Mouse (Mus musculus): Measurements from ENCODE around the gene Gm10134. TPM values are rescaled to one million over a fixed set of nuclear protein-coding genes. Genes with fewer than 3 reads are reported as not detected.
"Not testable (repeated sequence)": the region's sequence is repeated elsewhere in the genome, so short reads cannot be mapped to it uniquely, and the experiment has no call there.

The Gm10134 gene
- polyA plus RNA-seq, 1 experiment from 2014 or later = 2.6 TPM

DNA sequence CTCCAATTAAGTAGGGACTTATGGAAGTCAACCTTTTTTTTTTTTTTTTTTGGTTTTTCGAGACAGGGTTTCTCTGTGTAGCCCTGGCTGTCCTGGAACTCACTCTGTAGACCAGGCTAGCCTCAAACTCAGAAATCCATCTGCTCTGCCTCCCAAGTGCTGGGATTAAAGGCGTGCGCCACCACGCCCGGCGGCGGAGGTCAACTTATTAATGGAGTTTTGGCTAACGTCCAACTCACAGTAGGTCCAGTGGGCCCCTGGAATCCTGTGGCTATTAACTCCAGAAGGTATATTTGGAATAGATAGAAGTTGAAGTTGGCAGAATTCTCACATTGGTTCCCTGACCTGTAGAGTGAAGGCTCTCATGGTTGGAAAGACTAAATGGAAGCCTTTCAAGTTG lies 33.9 kb upstream of the Gm10134 start:
- H3K27ac ChIP-seq (ENCODE audit: low read depth, low read length); H3K9ac ChIP-seq (ENCODE audit: low read depth, low read length); H3K9me3 ChIP-seq (ENCODE audit: control insufficient read depth, low read length); ATAC-seq; H3K4me1 ChIP-seq (ENCODE audit: control insufficient read depth, insufficient read depth, low read depth, low read length); H3K27me3 ChIP-seq (replicated peaks; ENCODE audit: control insufficient read depth, insufficient read depth, low read length); H3K4me2 ChIP-seq (ENCODE audit: low read length); H3K4me3 ChIP-seq (ENCODE audit: low read length): not testable (repeated sequence)
- H3K36me3 ChIP-seq (ENCODE audit: control insufficient read depth, insufficient read depth, low read length) = peaks cover 29% of the 10 kb centered on the region
- WGBS = 96% methylated on average over 8 of the region's 8 CpGs

DNA sequence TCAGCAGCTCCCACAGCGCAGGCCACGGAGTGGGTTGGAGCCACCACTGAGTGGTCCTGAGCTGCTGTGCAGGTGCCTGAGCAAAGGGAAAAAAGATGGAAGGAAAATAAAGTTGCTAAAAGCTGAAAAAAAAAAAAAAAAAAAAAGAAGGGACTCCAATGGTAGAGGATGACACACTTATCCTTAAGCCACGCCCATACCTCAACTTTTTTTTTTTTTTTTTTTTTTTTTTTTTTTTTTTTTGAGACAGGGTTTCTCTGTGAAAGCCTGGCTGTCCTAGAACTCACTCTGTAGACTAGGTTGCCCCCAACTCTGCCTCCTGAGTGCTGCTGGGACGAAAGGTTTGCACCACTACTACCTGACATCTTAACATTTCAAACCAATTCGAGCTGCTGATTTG lies 27.9 kb upstream of the Gm10134 start:
- H3K36me3 ChIP-seq (ENCODE audit: control insufficient read depth, insufficient read depth, low read length); ATAC-seq; H3K9ac ChIP-seq (ENCODE audit: low read depth, low read length); H3K4me2 ChIP-seq (ENCODE audit: low read length); H3K4me3 ChIP-seq (ENCODE audit: low read length); H3K9me3 ChIP-seq (ENCODE audit: control insufficient read depth, low read length); H3K4me1 ChIP-seq (ENCODE audit: control insufficient read depth, insufficient read depth, low read depth, low read length); H3K27me3 ChIP-seq (replicated peaks; ENCODE audit: control insufficient read depth, insufficient read depth, low read length); H3K27ac ChIP-seq (ENCODE audit: low read depth, low read length): not testable (repeated sequence)
- 91% methylated on average over 5 of the region's 5 CpGs for WGBS

DNA sequence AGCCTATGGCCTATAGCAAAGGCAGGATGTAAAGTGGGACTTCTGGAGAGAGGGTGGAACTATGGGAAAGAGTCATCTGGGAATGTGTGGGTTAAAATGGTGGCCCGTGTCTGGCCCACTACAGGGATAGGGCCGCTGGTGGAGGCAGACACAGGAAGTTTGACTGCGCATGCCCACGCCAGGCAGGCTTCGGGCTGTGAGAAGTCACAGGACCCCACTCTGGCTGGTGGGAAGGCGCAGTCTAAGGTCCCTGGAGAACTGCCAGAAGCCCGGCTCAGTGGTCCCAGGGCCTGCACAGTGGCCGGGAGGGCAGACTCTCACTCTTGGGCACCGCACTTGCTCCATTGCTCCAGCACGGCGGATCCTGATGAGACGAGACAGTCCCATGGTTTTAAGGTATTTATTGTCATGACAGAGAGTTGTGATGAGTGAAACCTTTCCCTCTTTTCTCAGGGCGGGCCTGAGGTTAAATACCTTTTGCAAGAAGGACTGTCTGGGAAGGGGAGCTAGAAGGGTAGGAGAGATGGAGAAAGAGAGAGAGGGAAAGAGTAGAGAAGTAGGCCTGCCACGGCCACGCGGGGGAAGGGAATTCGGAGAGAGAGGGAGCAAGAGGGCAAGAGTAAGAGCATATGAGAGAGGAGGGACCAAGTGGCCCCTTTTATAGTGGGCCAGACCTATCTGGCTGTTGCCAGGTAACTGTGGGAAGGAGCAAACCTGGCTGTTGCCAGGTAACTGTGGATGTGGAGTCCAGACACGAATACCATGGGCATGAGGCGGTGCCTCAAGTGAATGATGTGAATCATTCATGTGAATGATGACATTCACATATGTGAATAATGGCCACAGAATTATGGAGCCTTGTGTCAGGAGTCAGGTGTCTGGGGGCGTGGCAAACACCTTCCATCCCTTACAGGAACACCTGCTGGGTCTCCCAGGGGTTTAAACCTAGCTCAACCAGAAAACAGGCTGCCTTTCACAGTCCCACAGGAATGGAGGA lies 26.4 kb upstream of the Gm10134 start:
- Histone ChIP-seq H3K4me3 (ENCODE audit: low read length) (no peak overlapping the region), H3K27ac (ENCODE audit: low read depth, low read length) (no peak overlapping the region), H3K4me2 (ENCODE audit: low read length) (no peak overlapping the region), H3K36me3 (ENCODE audit: control insufficient read depth, insufficient read depth, low read length) (no peaks in the 10 kb centered on the region), H3K4me1 (ENCODE audit: control insufficient read depth, insufficient read depth, low read depth, low read length) (no peaks in the 10 kb centered on the region), H3K9me3 (ENCODE audit: control insufficient read depth, low read length) (no peaks in the 10 kb centered on the region), H3K27me3 (replicated peaks; ENCODE audit: control insufficient read depth, insufficient read depth, low read length) (no peaks in the 10 kb centered on the region), H3K9ac (ENCODE audit: low read depth, low read length) (no peak overlapping the region)
- ATAC-seq = no peak
- WGBS = 78% methylated on average over 20 of the region's 20 CpGs

DNA sequence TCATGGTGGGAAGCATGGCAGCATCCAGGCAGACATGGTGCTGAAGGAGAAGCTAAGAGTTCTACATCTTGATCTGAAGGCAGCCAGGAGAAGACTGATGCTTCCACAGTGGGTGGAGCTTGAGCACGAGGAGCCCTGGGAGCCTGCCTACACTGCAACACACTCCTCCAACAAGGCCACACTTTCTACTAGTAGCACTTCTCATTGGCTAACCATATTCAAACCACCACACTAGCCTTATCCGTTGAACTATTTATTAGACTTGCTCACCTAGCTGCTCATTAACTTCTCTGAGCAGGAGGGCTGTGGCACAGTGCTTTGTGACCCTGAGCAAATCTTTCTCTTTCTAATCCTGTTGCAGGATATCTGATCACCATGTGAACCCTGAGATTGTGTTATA lies 22.0 kb upstream of the Gm10134 start:
- no peaks in the 10 kb centered on the region for H3K36me3 ChIP-seq (ENCODE audit: control insufficient read depth, insufficient read depth, low read length)
- no peak overlapping the region for H3K9ac ChIP-seq (ENCODE audit: low read depth, low read length)
- H3K9me3 ChIP-seq (ENCODE audit: control insufficient read depth, low read length) = no peaks in the 10 kb centered on the region
- H3K27ac ChIP-seq (ENCODE audit: low read depth, low read length) = no peak overlapping the region
- WGBS = 87% methylated on average over 2 of the region's 2 CpGs
- H3K27me3 ChIP-seq (replicated peaks; ENCODE audit: control insufficient read depth, insufficient read depth, low read length) = no peaks in the 10 kb centered on the region
- no peaks in the 10 kb centered on the region for H3K4me1 ChIP-seq (ENCODE audit: control insufficient read depth, insufficient read depth, low read depth, low read length)
- no peak overlapping the region for H3K4me3 ChIP-seq (ENCODE audit: low read length)
- H3K4me2 ChIP-seq (ENCODE audit: low read length) = no peak overlapping the region
- no peak for ATAC-seq

DNA sequence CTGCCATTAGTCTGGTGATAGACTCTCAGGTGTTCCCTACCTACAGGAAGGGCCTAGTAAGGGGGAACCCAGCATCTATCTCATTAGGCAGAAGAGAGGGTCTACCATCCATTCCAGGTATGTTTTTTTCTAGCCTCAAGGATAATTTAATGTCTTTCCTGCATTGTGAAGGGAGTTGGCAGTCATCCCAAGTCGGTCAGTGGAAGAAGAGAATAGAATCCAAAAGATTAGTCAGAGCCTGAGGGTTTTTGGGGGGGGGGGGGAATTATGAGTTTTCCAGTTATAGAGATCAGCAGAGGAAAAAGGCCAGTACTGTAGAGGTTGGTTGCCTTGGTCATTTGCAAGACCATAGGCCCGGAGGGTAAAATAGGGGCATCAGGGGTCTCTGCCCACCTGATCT lies 11.4 kb upstream of the Gm10134 start:
- no peak overlapping the region for H3K9ac ChIP-seq (ENCODE audit: low read depth, low read length)
- H3K4me3 ChIP-seq (ENCODE audit: low read length) = no peak overlapping the region
- no peaks in the 10 kb centered on the region for H3K27me3 ChIP-seq (replicated peaks; ENCODE audit: control insufficient read depth, insufficient read depth, low read length)
- no peaks in the 10 kb centered on the region for H3K36me3 ChIP-seq (ENCODE audit: control insufficient read depth, insufficient read depth, low read length)
- no peaks in the 10 kb centered on the region for H3K9me3 ChIP-seq (ENCODE audit: control insufficient read depth, low read length)
- no peak overlapping the region for H3K27ac ChIP-seq (ENCODE audit: low read depth, low read length)
- no peak overlapping the region for H3K4me2 ChIP-seq (ENCODE audit: low read length)
- H3K4me1 ChIP-seq (ENCODE audit: control insufficient read depth, insufficient read depth, low read depth, low read length) = no peaks in the 10 kb centered on the region
- 76% methylated on average over 2 of the region's 2 CpGs for WGBS
- no peak for ATAC-seq

DNA sequence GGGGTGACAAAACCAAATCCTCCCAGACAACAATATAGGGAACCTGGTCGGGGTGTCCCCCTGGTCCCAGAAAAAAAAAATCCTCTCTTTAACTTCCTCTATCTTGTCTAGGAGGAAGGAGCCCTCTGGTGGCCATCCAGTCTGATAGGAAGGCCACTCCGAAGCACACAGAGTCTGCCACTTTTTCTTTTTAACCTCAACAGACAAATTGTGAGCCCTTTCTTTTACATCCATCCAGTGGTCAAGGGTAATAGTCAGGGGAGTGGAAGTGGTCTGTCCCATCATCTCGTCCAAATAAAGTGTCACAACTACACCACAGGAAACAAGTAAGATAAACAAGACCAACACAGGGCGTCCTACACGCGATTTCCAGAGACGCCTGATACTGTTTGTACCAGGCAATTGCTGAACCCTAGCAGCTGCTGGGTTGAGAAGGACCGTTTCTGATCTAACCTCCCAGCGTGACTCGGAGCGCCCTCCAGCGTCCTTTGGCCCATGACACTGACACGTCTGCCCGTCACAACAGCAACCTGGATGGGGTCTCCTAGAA lies 10.6 kb upstream of the Gm10134 start:
- Histone ChIP-seq H3K4me2 (ENCODE audit: low read length) (no peak overlapping the region), H3K4me1 (ENCODE audit: control insufficient read depth, insufficient read depth, low read depth, low read length) (no peaks in the 10 kb centered on the region), H3K27me3 (replicated peaks; ENCODE audit: control insufficient read depth, insufficient read depth, low read length) (no peaks in the 10 kb centered on the region), H3K9ac (ENCODE audit: low read depth, low read length) (no peak overlapping the region), H3K4me3 (ENCODE audit: low read length) (no peak overlapping the region), H3K9me3 (ENCODE audit: control insufficient read depth, low read length) (no peaks in the 10 kb centered on the region), H3K36me3 (ENCODE audit: control insufficient read depth, insufficient read depth, low read length) (no peaks in the 10 kb centered on the region), H3K27ac (ENCODE audit: low read depth, low read length) (no peak overlapping the region)
- ATAC-seq = no peak
- WGBS = 88% methylated on average over 14 of the region's 14 CpGs

DNA sequence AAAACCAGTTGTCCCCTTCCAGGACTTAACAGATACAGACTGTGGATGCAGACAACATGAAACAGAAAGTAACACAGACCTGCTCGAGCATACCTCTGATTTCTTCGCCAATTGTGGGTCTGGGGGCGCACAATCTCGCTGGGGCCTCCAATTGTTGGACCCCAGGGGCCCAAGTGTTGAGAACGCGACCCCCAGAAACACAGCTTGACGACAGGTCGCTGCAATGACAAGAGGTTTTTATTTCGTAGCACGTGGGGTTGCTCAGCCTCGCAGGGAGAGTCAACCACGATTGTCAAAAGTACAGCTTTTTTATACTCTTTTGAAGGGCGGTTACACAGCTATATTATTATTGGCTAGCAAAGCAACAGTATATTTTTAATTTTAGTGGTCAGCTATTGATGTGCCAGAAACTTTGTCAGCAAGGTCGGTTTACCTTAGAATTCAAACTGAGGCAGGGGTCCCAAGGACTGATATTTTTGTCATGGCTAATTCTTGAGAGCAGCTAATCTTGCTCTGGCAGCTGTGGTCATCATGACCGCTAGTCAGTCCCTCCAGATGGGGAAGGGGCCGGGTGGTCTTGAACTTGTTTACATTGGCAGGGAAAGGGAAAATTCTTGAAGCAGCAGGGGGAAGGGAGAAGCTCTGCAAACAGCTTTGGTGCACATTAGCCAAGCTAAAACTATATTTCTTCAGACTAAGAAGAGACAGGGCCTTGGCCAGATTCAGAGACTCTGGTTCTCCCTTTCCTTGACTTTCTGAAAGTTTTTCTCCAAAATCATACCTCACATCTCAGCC lies 9.9 kb upstream of the Gm10134 start:
- ATAC-seq = no peak
- no peaks in the 10 kb centered on the region for H3K27me3 ChIP-seq (replicated peaks; ENCODE audit: control insufficient read depth, insufficient read depth, low read length)
- H3K36me3 ChIP-seq (ENCODE audit: control insufficient read depth, insufficient read depth, low read length) = no peaks in the 10 kb centered on the region
- H3K9me3 ChIP-seq (ENCODE audit: control insufficient read depth, low read length) = no peaks in the 10 kb centered on the region
- H3K4me3 ChIP-seq (ENCODE audit: low read length) = no peak overlapping the region
- no peak overlapping the region for H3K9ac ChIP-seq (ENCODE audit: low read depth, low read length)
- H3K4me2 ChIP-seq (ENCODE audit: low read length) = no peak overlapping the region
- H3K4me1 ChIP-seq (ENCODE audit: control insufficient read depth, insufficient read depth, low read depth, low read length) = no peaks in the 10 kb centered on the region
- WGBS = 80% methylated on average over 16 of the region's 16 CpGs
- no peak overlapping the region for H3K27ac ChIP-seq (ENCODE audit: low read depth, low read length)

DNA sequence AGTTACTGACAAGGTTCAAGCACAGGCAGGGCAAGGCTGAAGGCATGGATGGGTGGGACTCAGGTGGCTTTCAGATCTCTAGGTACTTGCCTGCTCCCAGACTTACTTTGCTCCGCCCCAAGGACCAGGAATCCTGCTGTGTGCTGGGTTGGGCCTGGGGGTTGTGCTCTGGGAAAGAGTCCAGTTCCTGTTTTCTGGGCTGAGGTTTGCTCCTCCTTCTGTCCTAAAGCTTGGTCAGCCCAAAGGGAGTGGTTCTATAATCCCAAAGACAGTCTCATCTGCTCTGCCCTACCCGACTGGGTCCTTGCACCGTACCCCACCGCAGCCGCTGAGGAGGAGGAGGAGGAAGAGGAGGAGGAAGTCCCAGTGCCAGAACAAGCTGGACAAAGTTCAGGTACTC lies 9.2 kb upstream of the Gm10134 start, which contains the start of gene Gbgt1:
Gbgt1 (plus strand) TSS at position 221 of the 400 bp plus-strand sequence.
- no peak within 1 kb of the TSS for H3K27ac ChIP-seq (ENCODE audit: low read depth, low read length)
- H3K9me3 ChIP-seq (ENCODE audit: control insufficient read depth, low read length) = no peaks in the 10 kb centered on the region
- no peak within 1 kb of the TSS for H3K4me2 ChIP-seq (ENCODE audit: low read length)
- no peak within 1 kb of the TSS for H3K9ac ChIP-seq (ENCODE audit: low read depth, low read length)
- H3K4me3 ChIP-seq (ENCODE audit: low read length) = no peak within 1 kb of the TSS; the same call in 1 of the 2 replicates
- no peaks in the 10 kb centered on the region for H3K27me3 ChIP-seq (replicated peaks; ENCODE audit: control insufficient read depth, insufficient read depth, low read length)
- no peak for ATAC-seq
- WGBS = 64% methylated on average over 5 of the region's 5 CpGs
- H3K4me1 ChIP-seq (ENCODE audit: control insufficient read depth, insufficient read depth, low read depth, low read length) = no peaks in the 10 kb centered on the region
- no peaks in the 10 kb centered on the region for H3K36me3 ChIP-seq (ENCODE audit: control insufficient read depth, insufficient read depth, low read length)

DNA sequence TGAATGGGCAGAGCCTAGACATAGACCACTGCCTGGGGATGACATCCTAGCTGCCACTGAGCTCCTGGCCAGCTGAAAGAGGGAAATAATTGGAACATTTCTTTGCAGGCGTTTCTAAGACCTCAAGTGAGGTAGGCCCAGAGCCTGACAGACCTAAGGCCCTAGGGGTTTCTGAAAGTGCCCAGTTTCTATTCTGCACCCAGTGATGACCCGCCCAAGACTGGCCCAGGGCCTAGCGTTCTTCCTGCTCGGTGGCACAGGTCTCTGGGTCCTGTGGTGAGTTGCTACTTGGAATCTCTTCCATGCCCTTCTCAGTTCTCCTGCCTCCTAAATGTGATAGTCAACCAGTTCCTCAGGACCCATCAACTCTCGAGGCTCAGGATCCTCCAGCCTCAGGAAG lies 8.3 kb upstream of the Gm10134 start:
- ATAC-seq = no peak
- WGBS = 84% methylated on average over 5 of the region's 5 CpGs
- Histone ChIP-seq H3K9ac (ENCODE audit: low read depth, low read length) (no peak overlapping the region), H3K4me3 (ENCODE audit: low read length) (no peak overlapping the region), H3K36me3 (ENCODE audit: control insufficient read depth, insufficient read depth, low read length) (no peaks in the 10 kb centered on the region), H3K4me2 (ENCODE audit: low read length) (no peak overlapping the region), H3K27me3 (replicated peaks; ENCODE audit: control insufficient read depth, insufficient read depth, low read length) (no peaks in the 10 kb centered on the region), H3K27ac (ENCODE audit: low read depth, low read length) (no peak overlapping the region), H3K9me3 (ENCODE audit: control insufficient read depth, low read length) (no peaks in the 10 kb centered on the region), H3K4me1 (ENCODE audit: control insufficient read depth, insufficient read depth, low read depth, low read length) (no peaks in the 10 kb centered on the region)

Data from hindbrain, embryonic 16.5 days (tissue).